Mouse (Mus musculus): ENCODE data around the gene Olfr1254. TPM values are rescaled to one million over a fixed set of nuclear protein-coding genes. Genes with fewer than 3 reads are reported as not detected.

The Olfr1254 gene
- not detected for total RNA-seq (2021)
- long read RNA-seq, experiment 1, result 0 reads
- long read RNA-seq, experiment 2, result 0 reads

GRCm38 (mm10) chr2:89793519-89793918 lies at the start of gene Olfr1254:
Gene Olfr1254, minus strand, starts transcription at chr2:89793619.
- no peak for DNase-seq (ENCODE audit: low spot score)

GRCm38 (mm10) chr2:89841455-89841854 lies 48.0 kb upstream of the Olfr1254 start, which contains the start of gene Olfr1256:
Gene Olfr1256, minus strand, starts transcription at chr2:89841555.
- no peak for DNase-seq (ENCODE audit: low spot score)

GRCm38 (mm10) chr2:89820216-89820615 lies 26.8 kb upstream of the Olfr1254 start:
- no peak for DNase-seq (ENCODE audit: low spot score)

DNA sequence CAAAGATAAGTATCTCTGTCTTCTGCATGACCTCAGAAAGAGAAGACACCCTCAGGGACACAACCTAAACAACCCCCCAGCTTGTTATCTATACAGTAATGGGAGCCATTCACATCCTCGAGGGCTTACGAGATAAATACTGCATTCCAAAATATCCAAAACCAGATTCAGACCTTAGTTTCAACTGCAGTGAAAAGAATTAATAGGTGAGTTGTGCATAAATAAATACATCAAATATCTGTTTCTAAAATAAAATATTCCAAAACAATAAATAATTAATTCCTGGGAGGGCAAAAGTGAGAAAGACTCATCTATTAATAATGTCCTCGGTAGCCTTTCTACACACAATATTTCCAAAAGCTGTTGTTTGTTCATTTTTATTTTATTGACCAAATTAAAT lies 18.3 kb upstream of the Olfr1254 start, which contains the start of gene Olfr1255:
Gene Olfr1255 (plus strand): TSS at position 301 of the 400 bp plus-strand sequence.
- no peak for DNase-seq (ENCODE audit: low spot score)

- DNase-seq (ENCODE audit: low spot score), result no peak
These were observed 17.3 kb upstream of the Olfr1254 start for GRCm38 (mm10) chr2:89810751-89811150.

- DNase-seq (ENCODE audit: low spot score), result no peak
These were observed 6.2 kb upstream of the Olfr1254 start for GRCm38 (mm10) chr2:89799583-89799982.

DNA sequence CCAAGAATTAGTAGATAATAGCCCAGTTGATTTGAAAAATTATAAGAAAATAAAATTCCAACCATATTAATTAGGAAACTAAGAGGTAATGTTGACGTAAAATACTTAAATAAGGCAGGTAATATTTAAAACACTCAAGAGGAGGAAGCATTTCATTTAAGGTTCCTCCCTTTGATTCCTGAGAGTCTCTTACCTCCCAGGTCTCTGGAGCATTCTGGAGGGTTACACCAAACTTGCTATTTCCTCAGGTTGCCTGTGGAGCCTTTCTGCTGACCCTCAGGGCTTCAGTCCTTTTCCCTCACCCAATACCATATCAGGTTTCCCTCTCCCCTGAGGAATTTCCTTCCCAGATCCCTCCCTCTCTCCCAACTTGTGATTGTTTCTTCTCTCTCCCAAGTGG lies 36.4 kb downstream of the Olfr1254 start, which contains the start of gene Olfr1253:
Gene Olfr1253 (minus strand): TSS at position 101 of the 400 bp plus-strand sequence.
- DNase-seq (ENCODE audit: low spot score), result no peak

Other genes with a start within 250 kb of the Olfr1254 start
- gene Olfr1245, start 215.2 kb downstream of the Olfr1254 start, total RNA-seq (2021), result not detected
- not detected for gene Olfr1246, start 200.5 kb downstream of the Olfr1254 start, total RNA-seq (2021)
- gene Olfr1247, start 179.5 kb downstream of the Olfr1254 start, total RNA-seq (2021), result under 1 TPM in 1 of 2 experiments, not detected in 1; 0.05 TPM
- gene Olfr1248, start 175.4 kb downstream of the Olfr1254 start, total RNA-seq (2021), result not detected
- not detected for gene Olfr1249, start 158.6 kb downstream of the Olfr1254 start, total RNA-seq (2021)
- not detected for gene Olfr1250, start 132.2 kb downstream of the Olfr1254 start, total RNA-seq (2021)
- not detected for gene Olfr1251, start 121.7 kb downstream of the Olfr1254 start, total RNA-seq (2021)
- not detected for gene Olfr1252, start 68.6 kb downstream of the Olfr1254 start, total RNA-seq (2021)
- gene Olfr1253, start 36.5 kb downstream of the Olfr1254 start, total RNA-seq (2021), result not detected
- not detected for gene Olfr1255, start 18.4 kb upstream of the Olfr1254 start, total RNA-seq (2021)
- gene Olfr1256, start 47.9 kb upstream of the Olfr1254 start, total RNA-seq (2021), result not detected
- gene Olfr48, start 54.6 kb upstream of the Olfr1254 start, total RNA-seq (2021), result not detected
- gene Olfr1257, start 84.8 kb upstream of the Olfr1254 start, total RNA-seq (2021), result not detected
- gene Olfr1258, start 133.7 kb upstream of the Olfr1254 start, total RNA-seq (2021), result not detected
- not detected for gene Olfr1259, start 155.0 kb upstream of the Olfr1254 start, total RNA-seq (2021)
- not detected for gene Olfr1260, start 180.7 kb upstream of the Olfr1254 start, total RNA-seq (2021)
- not detected for gene Olfr1261, start 197.6 kb upstream of the Olfr1254 start, total RNA-seq (2021)
- gene Olfr1262, start 206.5 kb upstream of the Olfr1254 start, total RNA-seq (2021), result not detected
- gene Olfr1263, start 218.5 kb upstream of the Olfr1254 start, total RNA-seq (2021), result not detected
- gene Olfr1264, start 232.0 kb upstream of the Olfr1254 start, total RNA-seq (2021), result not detected
- gene Olfr1265, start 241.7 kb upstream of the Olfr1254 start, total RNA-seq (2021), result not detected